ENCODE assay signal across 21 mouse cellular contexts in genomic region chr17:50040727-50041410, GRCm38 (mm10).
DNase-seq lines count a peak whose midpoint lies in the region; ATAC-seq lines count a peak whose summit lies in the region.
"Had no signal": no experiment of that assay in that cellular context is flagged by ENCODE, and none has a peak within 500 bp of the region (broad histone marks: within the 10 kb centered on the region; RNA-seq: fewer than 3 reads in every experiment).

No protein-coding gene starts in this region.

- 0 out of 2 replicates have a peak, but pooled peaks cover under 1% of the 10 kb centered on the region for H3K36me3 ChIP-seq in liver, embryonic 13.5 days
- H3K36me3 ChIP-seq in liver, embryonic 16.5 days (ENCODE audit: control insufficient read depth, insufficient read depth): no peaks in the 10 kb centered on the region
- H3K36me3 ChIP-seq in heart, embryonic 12.5 days: no peaks in the 10 kb centered on the region
- H3K36me3 ChIP-seq: heart, embryonic 10.5 days; hindbrain, embryonic 12.5 days; hindbrain, embryonic 15.5 days had no signal

- 40% methylated on average over 3 of the region's 3 CpGs for WGBS in liver, embryonic 13.5 days (ENCODE audit: insufficient replicate concordance)
- 40% methylated on average over 3 of the region's 3 CpGs for WGBS in liver, embryonic 16.5 days (ENCODE audit: insufficient replicate concordance)
- WGBS in heart, embryonic 12.5 days: 70% methylated on average over 3 of the region's 3 CpGs

- H3K4me2 ChIP-seq in liver, embryonic 13.5 days: no peak overlapping the region
- H3K4me2 ChIP-seq in liver, embryonic 16.5 days (ENCODE audit: low read depth, low read length): no peak overlapping the region
- no peak overlapping the region for H3K4me2 ChIP-seq in heart, embryonic 12.5 days
- H3K4me2 ChIP-seq: hindbrain, embryonic 12.5 days; hindbrain, embryonic 15.5 days had no signal

- H3K9ac ChIP-seq in liver, embryonic 13.5 days: peak overlapping the region; percentile 26; the same call in 1 of the 2 replicates
- no peak overlapping the region for H3K9ac ChIP-seq in liver, embryonic 16.5 days (ENCODE audit: low read depth, low read length)
- no peak overlapping the region for H3K9ac ChIP-seq in heart, embryonic 12.5 days
- H3K9ac ChIP-seq: forebrain, postnatal 0 days; hindbrain, embryonic 12.5 days; hindbrain, embryonic 15.5 days had no signal

- peak overlapping the region; percentile 13 for H3K27ac ChIP-seq in liver, embryonic 13.5 days
- H3K27ac ChIP-seq in liver, embryonic 16.5 days (ENCODE audit: low read length): peak overlapping the region; percentile 45; the same call in 1 of the 2 replicates
- H3K27ac ChIP-seq in heart, embryonic 12.5 days (ENCODE audit: poor library complexity, severe bottlenecking): no peak overlapping the region
- H3K27ac ChIP-seq: heart, adult 2 months; heart, embryonic 10.5 days; hindbrain, embryonic 12.5 days; hindbrain, embryonic 15.5 days had no signal

- H3K4me1 ChIP-seq in liver, embryonic 13.5 days (replicated peaks): peaks cover 26% of the 10 kb centered on the region
- H3K4me1 ChIP-seq in liver, embryonic 16.5 days (ENCODE audit: control insufficient read depth, low read depth, low read length): peaks cover 10% of the 10 kb centered on the region
- H3K4me1 ChIP-seq in heart, embryonic 12.5 days (replicated peaks): peaks cover 21% of the 10 kb centered on the region

- H3K27me3 ChIP-seq in liver, embryonic 13.5 days: no peaks in the 10 kb centered on the region
- no peaks in the 10 kb centered on the region for H3K27me3 ChIP-seq in liver, embryonic 16.5 days (ENCODE audit: control insufficient read depth, insufficient read depth, low read depth, low read length)
- no peaks in the 10 kb centered on the region for H3K27me3 ChIP-seq in heart, embryonic 12.5 days (replicated peaks)
- H3K27me3 ChIP-seq: hindbrain, embryonic 12.5 days; hindbrain, embryonic 15.5 days had no signal

- H3K9me3 ChIP-seq in liver, embryonic 13.5 days (replicated peaks): no peaks in the 10 kb centered on the region
- H3K9me3 ChIP-seq in liver, embryonic 16.5 days (replicated peaks; ENCODE audit: control insufficient read depth, low read length): no peaks in the 10 kb centered on the region
- H3K9me3 ChIP-seq in heart, embryonic 12.5 days (replicated peaks): no peaks in the 10 kb centered on the region
- H3K9me3 ChIP-seq: heart, embryonic 10.5 days; hindbrain, embryonic 12.5 days; hindbrain, embryonic 15.5 days had no signal

- 0 out of 2 replicates have a peak, but pooled peaks have one; percentile 18 for ATAC-seq in common myeloid progenitor, adult 5-6 weeks (replicated peaks; ENCODE audit: low read depth, poor library complexity, severe bottlenecking)
- ATAC-seq in liver, embryonic 13.5 days (ENCODE audit: low read depth): peak; percentile 71
- peak; percentile 43; the same call in 1 of the 2 replicates for ATAC-seq in liver, embryonic 16.5 days (ENCODE audit: low read depth)
- ATAC-seq in heart, embryonic 12.5 days (ENCODE audit: insufficient number of reproducible peaks, low FRiP score): no peak
- ATAC-seq: CD4-positive, CD25-positive, alpha-beta regulatory T cell, adult 4 months; forebrain, embryonic 14.5 days; forebrain, postnatal 0 days had no signal

- H3K4me3 ChIP-seq in liver, embryonic 13.5 days (replicated peaks): no peak overlapping the region
- H3K4me3 ChIP-seq in liver, embryonic 16.5 days (ENCODE audit: low read depth, low read length): no peak overlapping the region
- no peak overlapping the region for H3K4me3 ChIP-seq in heart, embryonic 12.5 days
- H3K4me3 ChIP-seq: heart, adult 2 months; heart, embryonic 10.5 days; hindbrain, embryonic 12.5 days; hindbrain, embryonic 15.5 days had no signal

- DNase-seq in liver, embryonic 13.5 days: no peak
- DNase-seq in adrenal gland, postnatal 4 days (ENCODE audit: low spot score in 2 of 2): no peak
- no peak for DNase-seq in frontal cortex, postnatal 25 days (ENCODE audit: low spot score in 2 of 2)
- DNase-seq: adrenal gland, adult 2 months; adrenal gland, postnatal 14 days; cerebellum, adult 11-12 months; cerebellum, adult 8-10 months; cerebellum, postnatal 10 days; cerebellum, postnatal 36 days; forebrain, postnatal 0 days; gastrocnemius, postnatal 10 days; gastrocnemius, postnatal 36 days; heart, adult 2 months had no signal
